Mouse (Mus musculus) lung, embryonic 15.5 days (tissue): ENCODE measurements around the gene Scn2a. TPM values are rescaled to one million over a fixed set of nuclear protein-coding genes. Genes with fewer than 3 reads are reported as not detected.

ENCODE experiments used
- ATAC-seq: fragments of 200-750 bp; cut with Nextera tagmentation; 2 replicates; pipeline ENCODE4 v1.8.0; 2017; ENCODE audit warnings: moderate number of reproducible peaks, borderline replicate concordance; ENCODE audit not compliant: low FRiP score, low TSS enrichment; ENCODE audit errors: extremely low read depth
- H3K27ac ChIP-seq: fragments of 300-500 bp; sonication (generic); 2 replicates; pipeline ENCODE4 v1.5.1; 2015; ENCODE audit warnings: moderate library complexity, mild to moderate bottlenecking, inconsistent platforms
- H3K27me3 ChIP-seq: fragments of 300-500 bp; sonication (generic); 2 replicates; pipeline ENCODE4 v1.6.1; 2015; ENCODE audit warnings: inconsistent platforms
- H3K36me3 ChIP-seq: fragments of 300-500 bp; sonication (generic); 2 replicates; pipeline ENCODE4 v1.6.1; 2015; ENCODE audit warnings: inconsistent platforms
- H3K4me1 ChIP-seq: fragments of 300-500 bp; sonication (generic); 2 replicates; pipeline ENCODE4 v1.6.1; 2015; ENCODE audit warnings: inconsistent platforms
- H3K4me2 ChIP-seq: fragments of 300-500 bp; sonication (generic); 2 replicates; pipeline ENCODE4 v1.6.1; 2015; ENCODE audit warnings: inconsistent platforms, mild to moderate bottlenecking, moderate library complexity
- H3K4me3 ChIP-seq: fragments of 300-500 bp; sonication (generic); 2 replicates; pipeline ENCODE4 v1.5.1; 2015; ENCODE audit warnings: mild to moderate bottlenecking, inconsistent platforms
- H3K9ac ChIP-seq: fragments of 300-500 bp; sonication (generic); 2 replicates; pipeline ENCODE4 v1.6.1; 2015; ENCODE audit warnings: inconsistent platforms
- H3K9me3 ChIP-seq: fragments of 300-500 bp; sonication (generic); 2 replicates; pipeline ENCODE4 v1.6.1; 2016; ENCODE audit warnings: inconsistent platforms
- WGBS: fragments of 180-500 bp; shearing (Covaris S2); methylation state at CpG from one replicate; pipeline ENCODE4 v1.1.7; 2015; 5-methylcytosine and 5-hydroxymethylcytosine counted together
- polyA plus RNA-seq: library from polyadenylated mRNA; unstranded; fragments of >200 nt; fragmentation: Nextera tagmentation; extraction: Ambion mirVana; gene quantifications from 2 replicates; pipeline ENCODE4 v1.2.1, GENCODE M21; 2015

Scn2a gene
- polyA plus RNA-seq, result 1.3 and 1.6 TPM in 2 replicates

GRCm38 (mm10) chr2:65620556-65621166 lies at the start of gene Scn2a:
Gene Scn2a, plus strand, starts transcription at chr2:65620771.
- H3K9me3 ChIP-seq, result no peaks in the 10 kb centered on the region
- no peak within 1 kb of the TSS for H3K4me3 ChIP-seq
- no peak for ATAC-seq
- no peak within 1 kb of the TSS for H3K9ac ChIP-seq
- H3K4me1 ChIP-seq, result no peaks in the 10 kb centered on the region
- no peak within 1 kb of the TSS for H3K27ac ChIP-seq
- H3K27me3 ChIP-seq, result no peaks in the 10 kb centered on the region
- no peak within 1 kb of the TSS for H3K4me2 ChIP-seq
- H3K36me3 ChIP-seq, result no peaks in the 10 kb centered on the region
- 49% methylated on average over 9 of the region's 9 CpGs for WGBS

DNA sequence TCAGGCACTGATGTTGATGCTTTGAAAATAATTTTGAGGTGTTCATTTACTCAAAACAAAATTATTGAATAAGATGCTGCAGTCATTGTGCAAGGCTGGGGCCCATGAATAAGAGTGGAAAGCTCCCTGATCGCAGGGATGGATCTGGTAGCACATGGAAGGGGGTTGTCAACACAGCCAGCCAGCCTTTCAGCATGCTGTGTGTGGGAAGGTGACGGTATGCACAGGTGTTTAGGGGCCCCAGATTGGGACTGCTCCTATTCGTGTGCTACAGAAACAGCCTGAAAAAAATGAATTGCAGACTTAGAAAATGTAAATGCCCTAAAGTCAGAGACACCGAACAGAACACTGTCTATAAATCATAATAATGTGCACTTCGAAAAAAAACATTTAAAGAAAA lies 32.9 kb upstream of the Scn2a start:
- no peaks in the 10 kb centered on the region for H3K4me1 ChIP-seq
- 67% methylated on average over 5 of the region's 5 CpGs for WGBS
- no peaks in the 10 kb centered on the region for H3K9me3 ChIP-seq
- H3K4me2 ChIP-seq, result no peak overlapping the region
- no peaks in the 10 kb centered on the region for H3K36me3 ChIP-seq
- no peaks in the 10 kb centered on the region for H3K27me3 ChIP-seq
- no peak overlapping the region for H3K9ac ChIP-seq
- no peak overlapping the region for H3K27ac ChIP-seq
- no peak overlapping the region for H3K4me3 ChIP-seq
- ATAC-seq, result no peak

GRCm38 (mm10) chr2:65607813-65608212 lies 12.8 kb upstream of the Scn2a start:
- Histone ChIP-seq H3K4me2 (no peak overlapping the region), H3K4me1 (no peaks in the 10 kb centered on the region), H3K9me3 (no peaks in the 10 kb centered on the region), H3K36me3 (no peaks in the 10 kb centered on the region), H3K27ac (no peak overlapping the region), H3K27me3 (no peaks in the 10 kb centered on the region), H3K9ac (no peak overlapping the region), H3K4me3 (no peak overlapping the region)
- no peak for ATAC-seq

GRCm38 (mm10) chr2:65611887-65612286 lies 8.7 kb upstream of the Scn2a start:
- Histone ChIP-seq H3K9me3 (no peaks in the 10 kb centered on the region), H3K4me3 (no peak overlapping the region), H3K27ac (no peak overlapping the region), H3K27me3 (no peaks in the 10 kb centered on the region), H3K4me1 (no peaks in the 10 kb centered on the region), H3K4me2 (no peak overlapping the region), H3K9ac (no peak overlapping the region), H3K36me3 (no peaks in the 10 kb centered on the region)
- no peak for ATAC-seq
- 69% methylated on average over 4 of the region's 4 CpGs for WGBS

- H3K27me3 ChIP-seq, result no peaks in the 10 kb centered on the region
- no peak overlapping the region for H3K9ac ChIP-seq
- ATAC-seq, result no peak
- no peak overlapping the region for H3K4me3 ChIP-seq
- WGBS, result 13% methylated on average over 5 of the region's 5 CpGs
- no peak overlapping the region for H3K27ac ChIP-seq
- no peak overlapping the region for H3K4me2 ChIP-seq
- no peaks in the 10 kb centered on the region for H3K36me3 ChIP-seq
- no peaks in the 10 kb centered on the region for H3K9me3 ChIP-seq
- no peaks in the 10 kb centered on the region for H3K4me1 ChIP-seq
These were observed 790 bp upstream of the Scn2a start for GRCm38 (mm10) chr2:65619781-65620180.

DNA sequence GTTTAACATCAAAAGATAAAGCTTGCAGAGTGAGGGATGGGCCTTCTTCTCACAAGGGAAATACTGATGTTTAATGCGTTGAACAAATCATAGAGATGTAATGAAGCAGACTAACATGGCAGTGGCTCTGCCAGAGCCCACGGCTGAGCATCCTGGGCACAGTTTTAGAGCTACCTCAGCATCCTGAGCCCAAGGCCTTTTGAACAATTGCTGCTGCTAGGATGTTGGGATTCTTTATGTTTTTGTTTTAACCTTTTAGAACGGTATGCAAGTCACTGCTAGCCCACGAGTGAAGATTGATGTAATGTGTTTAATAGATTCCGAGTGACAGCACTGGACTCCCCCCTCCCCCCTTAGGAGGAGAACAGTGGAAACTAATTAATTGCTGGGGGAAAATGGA lies 683 bp downstream of the Scn2a start:
- H3K4me2 ChIP-seq, result no peak overlapping the region
- 47% methylated on average over 5 of the region's 5 CpGs for WGBS
- no peak overlapping the region for H3K27ac ChIP-seq
- H3K9me3 ChIP-seq, result no peaks in the 10 kb centered on the region
- no peak overlapping the region for H3K9ac ChIP-seq
- H3K4me3 ChIP-seq, result no peak overlapping the region
- no peaks in the 10 kb centered on the region for H3K27me3 ChIP-seq
- H3K36me3 ChIP-seq, result no peaks in the 10 kb centered on the region
- H3K4me1 ChIP-seq, result no peaks in the 10 kb centered on the region
- no peak for ATAC-seq

DNA sequence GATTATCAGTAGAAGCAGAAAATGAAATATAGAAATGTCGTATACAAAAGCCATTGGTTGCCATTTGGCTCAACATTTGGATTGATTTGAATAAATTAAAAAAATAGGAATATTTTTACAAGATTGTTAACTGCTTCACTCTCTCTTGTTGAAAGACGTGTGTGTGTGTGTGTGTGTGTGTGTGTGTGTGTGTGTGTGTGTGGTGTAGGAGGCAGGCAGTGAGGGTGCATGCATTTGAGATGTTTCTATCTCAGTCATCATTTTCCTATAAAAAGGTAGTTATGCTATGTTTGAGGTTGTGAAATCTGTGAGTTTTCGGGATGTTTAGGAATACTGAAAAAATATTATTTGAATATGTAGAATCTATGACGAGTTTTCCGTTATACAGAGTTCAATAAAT lies 1.3 kb downstream of the Scn2a start:
- ATAC-seq, result no peak
- Histone ChIP-seq H3K9me3 (no peaks in the 10 kb centered on the region), H3K9ac (no peak overlapping the region), H3K27me3 (no peaks in the 10 kb centered on the region), H3K27ac (no peak overlapping the region), H3K36me3 (no peaks in the 10 kb centered on the region), H3K4me2 (no peak overlapping the region), H3K4me3 (no peak overlapping the region), H3K4me1 (no peaks in the 10 kb centered on the region)
- 80% methylated on average over 5 of the region's 5 CpGs for WGBS

- H3K4me3 ChIP-seq, result no peak overlapping the region
- ATAC-seq, result no peak
- no peak overlapping the region for H3K4me2 ChIP-seq
- no peaks in the 10 kb centered on the region for H3K9me3 ChIP-seq
- H3K27ac ChIP-seq, result no peak overlapping the region
- H3K9ac ChIP-seq, result no peak overlapping the region
- no peaks in the 10 kb centered on the region for H3K4me1 ChIP-seq
- H3K27me3 ChIP-seq, result no peaks in the 10 kb centered on the region
- no peaks in the 10 kb centered on the region for H3K36me3 ChIP-seq
- 77% methylated on average over 7 of the region's 7 CpGs for WGBS
These were observed 32.1 kb downstream of the Scn2a start for GRCm38 (mm10) chr2:65652636-65653035.

DNA sequence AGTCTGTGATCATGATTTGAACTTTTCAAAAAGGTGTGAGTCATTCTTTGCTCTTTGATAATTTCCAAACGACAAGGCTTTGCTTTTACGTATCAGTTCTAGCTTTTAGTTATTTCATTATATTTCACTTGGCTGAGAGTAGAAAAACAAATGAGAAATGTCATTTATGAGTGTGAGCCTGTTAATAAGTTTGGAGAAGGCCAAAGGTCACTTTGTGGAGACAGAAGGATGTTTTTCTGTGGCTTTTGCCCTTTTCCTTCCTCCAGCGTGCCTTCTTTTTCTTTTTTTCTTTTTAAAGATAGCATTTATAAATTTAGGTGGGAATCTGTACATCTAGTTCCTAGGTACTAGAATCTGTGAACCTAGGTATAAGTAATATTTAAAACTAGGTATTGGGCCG lies 36.5 kb downstream of the Scn2a start:
- no peaks in the 10 kb centered on the region for H3K27me3 ChIP-seq
- no peak overlapping the region for H3K27ac ChIP-seq
- no peaks in the 10 kb centered on the region for H3K36me3 ChIP-seq
- no peak for ATAC-seq
- WGBS, result 48% methylated on average over 4 of the region's 4 CpGs
- no peak overlapping the region for H3K9ac ChIP-seq
- H3K4me3 ChIP-seq, result no peak overlapping the region
- no peak overlapping the region for H3K4me2 ChIP-seq
- no peaks in the 10 kb centered on the region for H3K9me3 ChIP-seq
- H3K4me1 ChIP-seq, result no peaks in the 10 kb centered on the region

DNA sequence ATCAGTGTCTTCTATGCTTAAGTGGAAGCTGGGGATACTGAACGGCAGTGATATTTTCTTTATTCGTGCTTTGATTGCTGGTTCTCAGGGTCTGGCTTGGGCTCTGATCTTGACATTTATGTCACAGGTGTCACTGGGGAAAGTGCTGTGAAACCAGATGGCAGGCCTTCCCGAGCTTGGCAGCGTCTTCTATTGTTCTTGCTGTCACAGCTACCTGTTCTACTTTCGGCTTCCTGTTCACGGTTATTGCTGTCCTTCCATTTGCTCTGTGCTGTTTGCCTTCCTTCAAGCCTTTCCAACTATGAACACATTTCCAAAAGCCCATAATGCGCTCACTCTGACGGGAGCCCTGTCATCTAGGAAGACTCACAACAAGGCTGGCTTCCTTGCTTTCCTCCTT lies 37.9 kb downstream of the Scn2a start:
- no peak for ATAC-seq
- no peaks in the 10 kb centered on the region for H3K27me3 ChIP-seq
- H3K27ac ChIP-seq, result no peak overlapping the region
- H3K36me3 ChIP-seq, result no peaks in the 10 kb centered on the region
- 78% methylated on average over 8 of the region's 8 CpGs for WGBS
- H3K4me3 ChIP-seq, result no peak overlapping the region
- H3K4me2 ChIP-seq, result no peak overlapping the region
- H3K9me3 ChIP-seq, result no peaks in the 10 kb centered on the region
- H3K4me1 ChIP-seq, result no peaks in the 10 kb centered on the region
- no peak overlapping the region for H3K9ac ChIP-seq

DNA sequence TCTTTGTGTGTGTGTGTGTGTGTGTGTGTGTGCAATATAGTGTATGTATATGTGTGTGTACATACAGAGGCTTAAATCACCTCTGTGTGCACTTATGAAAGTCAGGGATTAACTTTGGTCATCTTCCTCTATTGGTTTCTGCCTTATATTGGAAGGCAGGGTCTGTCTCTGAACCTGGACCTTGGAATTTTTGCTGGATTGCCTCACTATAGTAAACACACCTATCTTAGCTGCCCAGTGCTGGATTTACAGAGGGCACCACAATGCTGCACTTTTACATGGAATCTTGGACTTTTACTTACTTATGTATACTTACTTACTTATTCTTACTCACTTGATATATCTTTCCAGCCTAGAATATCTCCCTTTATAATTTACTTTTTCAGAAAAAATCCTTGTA lies 43.3 kb downstream of the Scn2a start:
- Histone ChIP-seq H3K27ac (no peak overlapping the region), H3K4me3 (no peak overlapping the region), H3K4me1 (no peaks in the 10 kb centered on the region), H3K36me3 (no peaks in the 10 kb centered on the region), H3K9ac (no peak overlapping the region), H3K9me3 (no peaks in the 10 kb centered on the region), H3K27me3 (no peaks in the 10 kb centered on the region), H3K4me2 (no peak overlapping the region)
- no peak for ATAC-seq

GRCm38 (mm10) chr2:65664481-65664880 lies 43.9 kb downstream of the Scn2a start:
- Histone ChIP-seq H3K27me3 (no peaks in the 10 kb centered on the region), H3K4me2 (no peak overlapping the region), H3K9me3 (no peaks in the 10 kb centered on the region), H3K36me3 (no peaks in the 10 kb centered on the region), H3K4me3 (no peak overlapping the region), H3K27ac (no peak overlapping the region), H3K9ac (no peak overlapping the region), H3K4me1 (no peaks in the 10 kb centered on the region)
- WGBS, result 60% methylated on average over 1 of the region's 1 CpGs
- ATAC-seq, result no peak

- no peaks in the 10 kb centered on the region for H3K36me3 ChIP-seq
- no peak for ATAC-seq
- no peak overlapping the region for H3K9ac ChIP-seq
- H3K4me2 ChIP-seq, result no peak overlapping the region
- H3K4me1 ChIP-seq, result no peaks in the 10 kb centered on the region
- no peaks in the 10 kb centered on the region for H3K9me3 ChIP-seq
- H3K27me3 ChIP-seq, result no peaks in the 10 kb centered on the region
- WGBS, result 46% methylated on average over 4 of the region's 4 CpGs
- no peak overlapping the region for H3K4me3 ChIP-seq
- no peak overlapping the region for H3K27ac ChIP-seq
These were observed 44.6 kb downstream of the Scn2a start for GRCm38 (mm10) chr2:65665180-65665579.
